Mouse (Mus musculus) kidney, postnatal 0 days (tissue): Measurements from ENCODE around the gene Ddx39b. TPM values are rescaled to one million over a fixed set of nuclear protein-coding genes. Genes with fewer than 3 reads are reported as not detected.

Experiments
- ATAC-seq: fragments of 200-750 bp; cut with Nextera tagmentation; replicated peaks from 2 replicates; pipeline ENCODE4 v1.8.0; 2017; ENCODE audit warnings: low read depth, moderate number of reproducible peaks, moderate TSS enrichment, moderate library complexity; ENCODE audit not compliant: low FRiP score
- DNase-seq: peaks from one replicate; pipeline ENCODE4 v3.0.0-alpha.2; 2016; ENCODE audit warnings: low spot score
- H3K27ac ChIP-seq: fragments of 300-500 bp; sonication (generic); 2 replicates; pipeline ENCODE4 v1.5.1; 2014; ENCODE audit warnings: mild to moderate bottlenecking
- H3K27me3 ChIP-seq: fragments of 300-500 bp; sonication (generic); 2 replicates; pipeline ENCODE4 v1.6.1; 2014; ENCODE audit warnings: low read length, mixed read lengths; ENCODE audit not compliant: insufficient read depth
- H3K36me3 ChIP-seq: fragments of 300-500 bp; sonication (generic); 2 replicates; pipeline ENCODE4 v1.6.1; 2014; ENCODE audit warnings: low read length, mixed read lengths; ENCODE audit not compliant: insufficient read depth
- H3K4me1 ChIP-seq: fragments of 300-500 bp; sonication (generic); replicated peaks from 2 replicates; pipeline ENCODE4 v1.6.1; 2014; ENCODE audit warnings: antibody characterized with exemption, low read length, mixed read lengths; ENCODE audit not compliant: insufficient read depth
- H3K4me2 ChIP-seq: fragments of 300-500 bp; sonication (generic); 2 replicates; pipeline ENCODE4 v1.6.1; 2014; ENCODE audit warnings: mild to moderate bottlenecking, low read length, moderate library complexity, mixed read lengths
- H3K4me3 ChIP-seq: fragments of 300-500 bp; sonication (generic); replicated peaks from 2 replicates; pipeline ENCODE4 v1.5.1; 2014; ENCODE audit warnings: low read depth, low read length
- H3K9ac ChIP-seq: fragments of 300-500 bp; sonication (generic); 2 replicates; pipeline ENCODE4 v1.6.1; 2014; ENCODE audit warnings: low read depth, low read length
- H3K9me3 ChIP-seq: fragments of 300-500 bp; sonication (generic); replicated peaks from 2 replicates; pipeline ENCODE4 v1.6.1; 2016; ENCODE audit warnings: low read length, inconsistent platforms, mixed read lengths
- CTCF ChIP-seq: IDR thresholded peaks from 2 replicates; pipeline ENCODE4 v1.5.1; 2016; ENCODE audit warnings: antibody characterized with exemption, low read depth, mild to moderate bottlenecking, moderate library complexity
- WGBS: fragments of 180-500 bp; shearing (Covaris S2); extraction: QIAGEN DNeasy Blood & Tissue Kit; methylation state at CpG from one replicate; pipeline ENCODE4 v1.1.7; 2014; 5-methylcytosine and 5-hydroxymethylcytosine counted together
- polyA plus RNA-seq: library from polyadenylated mRNA; unstranded; fragments of >200 nt; fragmentation: Nextera tagmentation; extraction: Ambion mirVana; gene quantifications from 2 replicates; pipeline ENCODE4 v1.2.1, GENCODE M21; 2015

The Ddx39b gene
- polyA plus RNA-seq, 1 experiment from 2014 or later: 303 TPM

- Histone ChIP-seq H3K4me1 (peaks cover 16% of the 10 kb centered on the region), H3K9me3 (no peaks in the 10 kb centered on the region), H3K4me3 (no peak overlapping the region), H3K27me3 (no peaks in the 10 kb centered on the region), H3K4me2 (no peak overlapping the region), H3K36me3 (peaks cover 69% of the 10 kb centered on the region), H3K9ac (0 out of 2 replicates have a peak overlapping the region, but pooled peaks have one; percentile 2), H3K27ac (no peak overlapping the region)
- no peak for TF ChIP-seq CTCF
- no peak for ATAC-seq
- 68% methylated on average over 7 of the region's 7 CpGs for WGBS
- no peak for DNase-seq
These were observed 5.6 kb downstream of the Ddx39b start for GRCm38 (mm10) chr17:35247144-35247543.

- Histone ChIP-seq H3K4me2 (no peak overlapping the region), H3K9me3 (no peaks in the 10 kb centered on the region), H3K36me3 (peaks cover 86% of the 10 kb centered on the region), H3K9ac (no peak overlapping the region), H3K4me3 (no peak overlapping the region), H3K4me1 (peaks cover 11% of the 10 kb centered on the region; the same call in 1 of the 2 replicates), H3K27me3 (no peaks in the 10 kb centered on the region), H3K27ac (no peak overlapping the region)
- DNase-seq (no peak), ATAC-seq (no peak)
- WGBS: 75% methylated on average over 14 of the region's 14 CpGs
- TF ChIP-seq CTCF: no peak
These were observed 7.4 kb downstream of the Ddx39b start for GRCm38 (mm10) chr17:35248986-35249385.

DNA sequence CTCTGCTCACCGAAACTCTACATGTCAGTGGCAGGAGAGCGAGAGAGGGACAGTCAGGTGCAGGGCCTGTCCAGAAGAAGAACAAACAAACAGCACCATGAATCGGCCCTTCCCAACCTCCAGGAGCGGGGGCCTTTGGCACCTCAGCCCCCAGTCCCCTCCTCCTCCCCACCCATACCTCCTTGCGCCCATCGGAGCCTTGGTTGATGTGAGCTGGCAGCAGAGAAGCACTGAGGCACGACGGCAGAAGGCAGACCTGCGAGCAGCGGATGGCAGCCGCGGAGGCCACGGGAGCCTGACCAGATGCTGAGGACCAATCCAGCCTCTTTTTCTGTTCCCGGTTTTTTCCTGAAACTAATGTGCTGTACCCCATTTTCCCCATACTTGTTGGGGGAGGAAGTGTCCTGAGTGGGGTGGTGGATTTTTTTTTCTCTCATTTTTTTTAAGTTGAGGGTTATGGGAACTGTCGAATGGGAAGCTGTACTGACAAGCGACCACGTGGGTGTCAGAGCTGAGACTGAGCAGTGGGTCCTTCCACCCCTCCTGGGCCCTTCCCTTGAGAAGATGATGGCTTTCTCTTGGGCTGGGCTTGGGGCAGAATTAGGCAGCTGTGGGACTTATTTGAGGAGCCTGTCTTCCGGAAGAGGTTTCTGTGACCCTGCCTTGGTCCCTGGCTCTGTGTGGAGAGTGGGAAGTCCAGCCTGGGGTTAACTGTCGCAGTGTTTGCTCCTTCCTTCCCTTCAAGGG lies 8.1 kb downstream of the Ddx39b start:
- H3K4me2 ChIP-seq: no peak overlapping the region
- WGBS: 55% methylated on average over 19 of the region's 19 CpGs
- H3K4me1 ChIP-seq: peaks cover 5% of the 10 kb centered on the region; the same call in 1 of the 2 replicates
- H3K9me3 ChIP-seq: no peaks in the 10 kb centered on the region
- 0 out of 2 replicates have a peak overlapping the region, but pooled peaks have one; percentile 27 for H3K9ac ChIP-seq
- no peak for ATAC-seq
- TF ChIP-seq CTCF: no peak
- H3K4me3 ChIP-seq: no peak overlapping the region
- no peak for DNase-seq
- no peak overlapping the region for H3K27ac ChIP-seq
- no peaks in the 10 kb centered on the region for H3K27me3 ChIP-seq
- peaks cover 80% of the 10 kb centered on the region for H3K36me3 ChIP-seq

DNA sequence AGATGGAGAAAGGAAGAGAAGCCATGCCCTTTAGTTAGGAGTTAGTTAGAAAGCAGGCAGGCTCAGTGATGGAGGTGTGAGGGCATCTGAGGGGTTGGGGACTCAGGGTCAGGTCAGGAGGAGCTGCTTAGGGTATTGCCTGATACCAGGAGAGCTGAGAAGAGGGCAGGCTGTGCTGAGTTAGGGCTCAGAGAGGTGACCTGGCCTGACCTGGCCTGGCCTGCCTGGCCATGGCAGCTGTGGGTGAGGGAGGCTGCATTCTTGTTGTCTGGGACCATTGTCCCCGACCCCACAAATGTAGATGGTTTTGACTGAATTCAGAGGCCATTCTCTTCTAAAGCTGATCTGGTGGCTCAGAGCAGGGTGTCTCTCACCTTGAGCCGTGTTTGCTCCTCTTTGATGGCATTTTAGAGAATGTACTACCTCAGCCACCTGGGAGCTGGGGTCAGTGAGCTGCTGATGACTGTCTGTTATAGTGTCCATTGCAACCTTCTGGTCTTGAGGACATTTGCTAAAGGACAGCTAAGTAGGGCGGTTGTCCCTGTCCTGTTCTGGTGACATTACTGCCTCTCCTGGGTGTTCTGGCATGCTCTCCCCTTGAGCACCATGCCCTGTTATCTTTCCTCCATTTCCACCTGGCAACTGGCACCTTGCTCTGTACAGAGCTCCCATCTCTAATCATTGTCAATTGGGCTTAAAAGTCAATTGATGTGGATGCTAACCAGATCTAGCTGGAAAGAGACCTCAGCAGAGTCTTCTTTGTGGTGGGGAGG lies 9.0 kb downstream of the Ddx39b start:
- H3K4me3 ChIP-seq: no peak overlapping the region
- ATAC-seq (no peak), DNase-seq (no peak)
- H3K27me3 ChIP-seq: no peaks in the 10 kb centered on the region
- no peak overlapping the region for H3K9ac ChIP-seq
- no peaks in the 10 kb centered on the region; the same call in 1 of the 2 replicates for H3K4me1 ChIP-seq
- no peak for TF ChIP-seq CTCF
- no peak overlapping the region for H3K4me2 ChIP-seq
- H3K27ac ChIP-seq: no peak overlapping the region
- no peaks in the 10 kb centered on the region for H3K9me3 ChIP-seq
- 85% methylated on average over 3 of the region's 3 CpGs for WGBS
- H3K36me3 ChIP-seq: peaks cover 75% of the 10 kb centered on the region

DNA sequence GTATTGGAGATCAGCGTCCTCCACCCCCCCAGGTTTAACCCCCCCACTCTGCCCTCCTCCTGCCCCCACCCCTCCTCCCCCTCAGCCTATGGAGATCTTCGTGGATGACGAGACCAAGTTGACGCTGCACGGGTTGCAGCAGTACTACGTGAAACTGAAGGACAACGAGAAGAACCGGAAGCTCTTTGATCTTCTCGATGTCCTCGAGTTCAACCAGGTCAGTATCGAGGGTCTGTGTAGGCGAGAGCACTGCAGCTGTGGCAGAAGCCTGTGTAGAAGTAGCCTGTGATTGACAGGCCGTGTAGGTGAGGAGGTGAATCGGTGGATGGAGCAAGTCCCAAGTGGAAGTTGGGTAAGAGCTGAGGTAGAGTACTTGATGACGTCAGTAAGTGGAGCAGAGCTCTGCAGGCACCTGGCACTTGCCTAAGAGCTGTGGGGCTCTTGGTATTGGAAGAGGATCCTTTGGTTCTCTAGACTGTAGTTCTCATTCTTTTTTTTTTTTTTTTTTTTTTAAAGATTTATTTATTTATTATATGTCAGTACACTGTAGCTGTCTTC lies 9.7 kb downstream of the Ddx39b start:
- Histone ChIP-seq H3K36me3 (peaks cover 72% of the 10 kb centered on the region), H3K27me3 (no peaks in the 10 kb centered on the region), H3K4me3 (no peak overlapping the region), H3K4me1 (no peaks in the 10 kb centered on the region; the same call in 1 of the 2 replicates), H3K9me3 (no peaks in the 10 kb centered on the region), H3K4me2 (no peak overlapping the region), H3K9ac (no peak overlapping the region), H3K27ac (no peak overlapping the region)
- TF ChIP-seq CTCF: no peak
- WGBS: 78% methylated on average over 15 of the region's 15 CpGs
- ATAC-seq (no peak), DNase-seq (no peak)

DNA sequence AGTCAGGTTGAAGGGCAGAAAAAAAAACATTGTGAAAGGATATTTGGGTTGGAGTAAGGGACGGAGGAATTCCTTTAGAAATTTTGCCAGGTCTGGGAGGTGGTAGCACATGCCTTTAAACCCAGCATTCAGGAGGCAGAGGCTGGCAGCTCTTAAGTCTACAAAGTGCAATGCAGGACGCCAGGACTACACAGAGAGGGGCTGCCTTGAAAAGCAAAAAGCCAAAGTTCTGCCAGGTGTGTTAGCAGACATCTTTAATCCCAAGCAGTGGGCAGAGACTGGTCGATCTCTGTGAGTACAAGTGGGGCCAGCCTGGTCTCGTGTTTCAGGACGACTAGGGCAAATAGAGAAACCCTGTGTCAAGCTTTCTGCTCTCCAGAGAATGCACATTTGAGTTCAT lies 10.4 kb downstream of the Ddx39b start:
- no peaks in the 10 kb centered on the region for H3K27me3 ChIP-seq
- H3K36me3 ChIP-seq: peaks cover 64% of the 10 kb centered on the region
- no peak overlapping the region for H3K4me2 ChIP-seq
- no peak overlapping the region for H3K4me3 ChIP-seq
- H3K9me3 ChIP-seq: no peaks in the 10 kb centered on the region
- H3K9ac ChIP-seq: no peak overlapping the region
- DNase-seq (no peak), ATAC-seq (no peak)
- TF ChIP-seq CTCF: no peak
- no peak overlapping the region; the same call in 1 of the 2 replicates for H3K27ac ChIP-seq
- no peaks in the 10 kb centered on the region; the same call in 1 of the 2 replicates for H3K4me1 ChIP-seq
- 69% methylated on average over 5 of the region's 5 CpGs for WGBS
